Mouse (Mus musculus) kidney, adult 2 months (tissue): ENCODE results near the gene Fam107a. TPM values are rescaled to one million over a fixed set of nuclear protein-coding genes. Genes with fewer than 3 reads are reported as not detected.

ENCODE experiments used
- DNase-seq: peaks from one replicate; pipeline ENCODE4 v3.0.0; 2021
- H3K27ac ChIP-seq: fragments of 200-500 bp; 2 replicates; pipeline ENCODE4 v1.5.1; 2012; ENCODE audit warnings: low read depth, low read length, control low read depth, inconsistent platforms; ENCODE audit not compliant: insufficient read depth
- H3K27me3 ChIP-seq: fragments of 200-500 bp; replicated peaks from 2 replicates; pipeline ENCODE4 v1.6.1; 2012; ENCODE audit warnings: mild to moderate bottlenecking, moderate library complexity, low read length, inconsistent platforms; ENCODE audit not compliant: control insufficient read depth, insufficient read depth
- H3K36me3 ChIP-seq: fragments of 200-500 bp; 2 replicates; pipeline ENCODE4 v1.6.1; 2012; ENCODE audit warnings: mild to moderate bottlenecking, moderate library complexity, low read length, inconsistent platforms; ENCODE audit not compliant: control insufficient read depth, insufficient read depth
- H3K4me1 ChIP-seq: fragments of 200-500 bp; 2 replicates; pipeline ENCODE4 v1.6.1; 2011; ENCODE audit warnings: low read length; ENCODE audit not compliant: control insufficient read depth, insufficient read depth
- H3K4me3 ChIP-seq: fragments of 200-500 bp; 2 replicates; pipeline ENCODE4 v1.5.1; 2011; ENCODE audit warnings: mild to moderate bottlenecking, low read depth, low read length, control low read depth; ENCODE audit not compliant: insufficient read depth
- CTCF ChIP-seq: fragments of 200-500 bp; conservative IDR thresholded peaks from 2 replicates; pipeline ENCODE4 v1.5.1; 2011; ENCODE audit warnings: low read depth, mild to moderate bottlenecking, control low read depth, low read length, moderate library complexity, mixed read lengths; ENCODE audit not compliant: insufficient read depth, insufficient read length
- POLR2A ChIP-seq: fragments of 200-500 bp; IDR thresholded peaks from one replicate; pipeline ENCODE4 v1.6.1; 2011; ENCODE audit warnings: low read depth, low read length, control low read depth
- WGBS: fragments of 180-500 bp; shearing (Covaris S2); methylation state at CpG from one replicate; pipeline ENCODE4 v1.1.7; 2018; 5-methylcytosine and 5-hydroxymethylcytosine counted together
- polyA plus RNA-seq: library from polyadenylated mRNA; depleted of rRNA; stranded (reverse); fragments of >200 nt; gene quantifications from 2 replicates; pipeline ENCODE4 v1.2.3, GENCODE M21; 2012; rRNA removed

The Fam107a gene
- 119 and 151 TPM in 2 replicates for polyA plus RNA-seq

- H3K27me3 ChIP-seq, result no peaks in the 10 kb centered on the region
- TF ChIP-seq POLR2A (no peak), CTCF (no peak)
- H3K4me1 ChIP-seq, result peaks cover 11% of the 10 kb centered on the region; the same call in 1 of the 2 replicates
- peak within 1 kb of the TSS; percentile 91 for H3K27ac ChIP-seq
- H3K36me3 ChIP-seq, result no peaks in the 10 kb centered on the region
- no peak for DNase-seq
- peak within 1 kb of the TSS; percentile 53 for H3K4me3 ChIP-seq
- 21% methylated on average over 41 of the region's 41 CpGs for WGBS
Observed at GRCm38 (mm10) chr14:8317194-8318097, at the start of gene Fam107a. Fam107a (minus strand) TSS chr14:8318023.

GRCm38 (mm10) chr14:8367121-8367520 is 49.3 kb upstream of the Fam107a start:
- Histone ChIP-seq H3K27me3 (no peaks in the 10 kb centered on the region), H3K27ac (no peak overlapping the region), H3K4me3 (no peak overlapping the region), H3K4me1 (no peaks in the 10 kb centered on the region), H3K36me3 (no peaks in the 10 kb centered on the region)
- DNase-seq, result no peak
- TF ChIP-seq CTCF (no peak), POLR2A (no peak)
- WGBS, result 0% methylated on average over 1 of the region's 1 CpGs

GRCm38 (mm10) chr14:8365833-8366232 is 48.0 kb upstream of the Fam107a start:
- TF ChIP-seq CTCF (no peak), POLR2A (no peak)
- WGBS, result 77% methylated on average over 6 of the region's 6 CpGs
- no peak for DNase-seq
- no peaks in the 10 kb centered on the region for H3K4me1 ChIP-seq
- no peaks in the 10 kb centered on the region for H3K36me3 ChIP-seq
- H3K4me3 ChIP-seq, result no peak overlapping the region
- no peaks in the 10 kb centered on the region for H3K27me3 ChIP-seq
- no peak overlapping the region for H3K27ac ChIP-seq

- Histone ChIP-seq H3K36me3 (no peaks in the 10 kb centered on the region), H3K4me1 (no peaks in the 10 kb centered on the region), H3K4me3 (no peak overlapping the region), H3K27me3 (no peaks in the 10 kb centered on the region), H3K27ac (no peak overlapping the region)
- no peak for DNase-seq
- TF ChIP-seq CTCF (no peak), POLR2A (no peak)
- WGBS, result 62% methylated on average over 9 of the region's 9 CpGs
Observed at GRCm38 (mm10) chr14:8356836-8357235, 39.0 kb upstream of the Fam107a start.

GRCm38 (mm10) chr14:8355999-8356501 is 38.2 kb upstream of the Fam107a start:
- Histone ChIP-seq H3K4me1 (no peaks in the 10 kb centered on the region), H3K27ac (no peak overlapping the region), H3K36me3 (no peaks in the 10 kb centered on the region), H3K4me3 (no peak overlapping the region), H3K27me3 (no peaks in the 10 kb centered on the region)
- TF ChIP-seq CTCF (peak; percentile 96), POLR2A (no peak)
- peak; percentile 81 for DNase-seq
- WGBS, result 22% methylated on average over 6 of the region's 6 CpGs

- peaks cover 6% of the 10 kb centered on the region for H3K4me1 ChIP-seq
Observed at GRCm38 (mm10) chr14:8348927-8349326, 31.1 kb upstream of the Fam107a start.

More at GRCm38 (mm10) chr14:8348927-8349326, 31.1 kb upstream of the Fam107a start:
- WGBS, result 76% methylated on average over 9 of the region's 9 CpGs
- TF ChIP-seq CTCF, result no peak
- no peak for TF ChIP-seq POLR2A
- Histone ChIP-seq H3K36me3 (no peaks in the 10 kb centered on the region), H3K27me3 (no peaks in the 10 kb centered on the region), H3K4me3 (no peak overlapping the region), H3K27ac (no peak overlapping the region)
- DNase-seq, result no peak
